Mouse (Mus musculus): ENCODE data around the gene Zfp513. TPM values are rescaled to one million over a fixed set of nuclear protein-coding genes. Genes with fewer than 3 reads are reported as not detected.

Gene Zfp513
- total and polyA plus RNA-seq, 3 experiments: 3.6 to 10.2 (median 7.4) TPM

DNA sequence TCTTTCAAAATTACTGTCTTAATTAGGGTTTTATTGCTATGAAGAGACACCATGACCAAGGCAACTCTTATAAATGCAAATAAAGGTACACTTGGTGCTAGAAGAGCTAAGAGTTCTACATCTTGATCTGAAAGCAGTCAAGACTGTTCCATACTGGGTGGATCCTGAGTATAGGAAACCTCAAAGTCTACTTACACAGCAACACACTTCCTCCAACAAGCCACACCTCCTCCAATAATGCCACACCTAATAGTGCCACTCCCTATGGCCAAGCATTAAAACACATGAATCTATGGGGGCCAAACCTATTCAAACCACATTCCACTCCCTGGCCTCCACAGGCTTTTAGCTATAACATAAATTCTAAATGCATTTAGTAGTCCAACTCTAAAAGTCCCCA is 39.6 kb downstream of the Zfp513 start:
- H3K79me2 ChIP-seq (replicated peaks; ENCODE audit: control insufficient read depth, extremely low read depth, insufficient read depth, poor library complexity, severe bottlenecking): peaks cover 6% of the 10 kb centered on the region; the same call in 1 of the 2 replicates
- no peak for DNase-seq (ENCODE audit: extremely low read depth)
- dilution Hi-C loops (cut with MboI; ENCODE audit: extremely low pct_ligation_motif_present, extremely low pct_unique_long_range_greater_than_20kb, low sequenced_read_pairs): no loop called here
- no peak overlapping the region for H3K4me3 ChIP-seq (replicated peaks in 1 of 3; ENCODE audit: low read depth in 2 of 3, low read length in 2 of 3, poor library complexity in 1 of 3)
- no peak overlapping the region for H3K27ac ChIP-seq (ENCODE audit: insufficient read depth, low read depth)
- no peaks in the 10 kb centered on the region for H3K4me1 ChIP-seq (ENCODE audit: control insufficient read depth in 1 of 2, insufficient read depth in 2 of 2)
- H3K9ac ChIP-seq (ENCODE audit: insufficient read depth, low read depth): no peak overlapping the region
- H3K36me3 ChIP-seq (replicated peaks in 1 of 2; ENCODE audit: control insufficient read depth in 1 of 2, insufficient read depth in 1 of 2, low read length in 1 of 2): peaks cover 71 to 96% of the 10 kb centered on the region in 2 experiments
- H3K27me3 ChIP-seq (replicated peaks): no peaks in the 10 kb centered on the region
- H3K4me2 ChIP-seq (ENCODE audit: insufficient read depth, low read depth, poor library complexity, severe bottlenecking): no peak overlapping the region
- H3K9me3 ChIP-seq (replicated peaks; ENCODE audit: low read length): no peaks in the 10 kb centered on the region
- no peak for TF ChIP-seq POLR2A (IDR thresholded peaks at IDR 0.05; ENCODE audit: low read depth, low read length)
- TF ChIP-seq TCF12 (IDR thresholded peaks at IDR 0.05; ENCODE audit: low read depth, low read length): no peak
- TF ChIP-seq CHD2 (IDR thresholded peaks at IDR 0.05; ENCODE audit: low read length): no peak
- TF ChIP-seq POLR2AphosphoS2 (IDR thresholded peaks at IDR 0.05; ENCODE audit: low read depth, low read length): no peak
- no peak for TF ChIP-seq GABPA (IDR thresholded peaks at IDR 0.05; ENCODE audit: insufficient replicate concordance, low read depth, low read length)
- TF ChIP-seq TBP (conservative IDR thresholded peaks at IDR 0.05; ENCODE audit: low read depth, low read length): no peak
- TF ChIP-seq MEF2A (IDR thresholded peaks at IDR 0.05; ENCODE audit: borderline replicate concordance, low read depth, low read length): no peak
- no peak for TF ChIP-seq MXI1 (IDR thresholded peaks at IDR 0.05; ENCODE audit: low read depth, low read length)
- TF ChIP-seq ZMIZ1 (IDR thresholded peaks at IDR 0.05; ENCODE audit: low read depth, low read length): no peak
- no peak for TF ChIP-seq SIN3A (IDR thresholded peaks at IDR 0.05; ENCODE audit: low read length)
- TF ChIP-seq CHD1 (IDR thresholded peaks at IDR 0.05; ENCODE audit: low read depth, low read length): no peak
- TF ChIP-seq RCOR1 (conservative IDR thresholded peaks at IDR 0.05; ENCODE audit: low read depth, low read length): no peak
- no peak for TF ChIP-seq MAZ (IDR thresholded peaks at IDR 0.05; ENCODE audit: low read depth, low read length)
- TF ChIP-seq NELFE (IDR thresholded peaks at IDR 0.05; ENCODE audit: low read depth, low read length): no peak
- no peak for TF ChIP-seq NRF1 (IDR thresholded peaks at IDR 0.05; ENCODE audit: low read depth, low read length)
- in situ Hi-C loops (cut with MboI; ENCODE audit: low pct_ligation_motif_present, low pct_unique_long_range_greater_than_20kb, low sequenced_read_pairs): no loop called here

DNA sequence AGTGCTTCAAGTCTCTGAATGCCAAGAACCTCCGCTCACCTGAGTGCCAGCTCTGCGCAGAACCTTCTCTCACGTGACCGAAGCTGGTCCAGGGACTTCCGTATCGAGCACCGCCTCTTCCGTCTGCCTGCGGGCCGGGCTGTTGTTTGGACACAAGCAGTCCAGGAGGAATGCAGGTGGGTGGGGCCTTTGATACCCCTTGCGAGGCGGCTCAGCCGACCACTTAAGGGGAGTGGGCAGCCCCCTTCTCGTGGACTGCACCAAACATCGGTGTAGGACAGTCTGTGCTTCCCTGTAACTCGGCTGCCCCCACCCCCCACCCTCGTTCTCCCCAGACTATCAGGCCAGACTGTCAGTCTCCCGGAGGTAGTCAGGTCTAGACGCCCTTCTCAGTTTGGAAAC is 48.0 kb downstream of the Zfp513 start, which contains the start of gene Mpv17:
Gene Mpv17 (minus strand): TSS at position 100 of the 402 bp plus-strand sequence.
- dilution Hi-C loops (cut with MboI; ENCODE audit: extremely low pct_ligation_motif_present, extremely low pct_unique_long_range_greater_than_20kb, low sequenced_read_pairs) (no loop called here), in situ Hi-C loops (cut with MboI; ENCODE audit: low pct_ligation_motif_present, low pct_unique_long_range_greater_than_20kb, low sequenced_read_pairs) (no loop called here)
- H3K4me3 ChIP-seq (replicated peaks in 1 of 3; ENCODE audit: low read depth in 2 of 3, low read length in 2 of 3, poor library complexity in 1 of 3): peak within 1 kb of the TSS; percentile 72 to 81 (median 73)
- peak within 1 kb of the TSS; percentile 65 for H3K4me2 ChIP-seq (ENCODE audit: insufficient read depth, low read depth, poor library complexity, severe bottlenecking)
- H3K27me3 ChIP-seq (replicated peaks): no peaks in the 10 kb centered on the region
- DNase-seq (ENCODE audit: extremely low read depth): peak; percentile 86
- H3K79me2 ChIP-seq (replicated peaks; ENCODE audit: control insufficient read depth, extremely low read depth, insufficient read depth, poor library complexity, severe bottlenecking): no peaks in the 10 kb centered on the region
- peak within 1 kb of the TSS; percentile 61 for H3K9ac ChIP-seq (ENCODE audit: insufficient read depth, low read depth)
- peak within 1 kb of the TSS; percentile 33; the same call in 1 of the 2 replicates for H3K27ac ChIP-seq (ENCODE audit: insufficient read depth, low read depth)
- H3K36me3 ChIP-seq (replicated peaks in 1 of 2; ENCODE audit: control insufficient read depth in 1 of 2, insufficient read depth in 1 of 2, low read length in 1 of 2): peaks cover 31 to 66% of the 10 kb centered on the region in 2 experiments
- H3K4me1 ChIP-seq (ENCODE audit: control insufficient read depth in 1 of 2, insufficient read depth in 2 of 2): peaks cover 3 to 24% of the 10 kb centered on the region in 2 experiments; a peak in 2 of 4 replicates
- no peaks in the 10 kb centered on the region for H3K9me3 ChIP-seq (replicated peaks; ENCODE audit: low read length)
- TF ChIP-seq MXI1 (IDR thresholded peaks at IDR 0.05; ENCODE audit: low read depth, low read length) (peak; percentile 59), MAX (IDR thresholded peaks at IDR 0.05; ENCODE audit: low read length) (peak; percentile 79; the same call in 1 of the 2 replicates), ELF1 (IDR thresholded peaks at IDR 0.05; ENCODE audit: low read depth, low read length) (peak; percentile 94), POLR2A (IDR thresholded peaks at IDR 0.05; ENCODE audit: low read depth, low read length) (peak; percentile 73), KAT2A (IDR thresholded peaks at IDR 0.05; ENCODE audit: insufficient replicate concordance, low read length) (no peak), HCFC1 (IDR thresholded peaks at IDR 0.05; ENCODE audit: low read depth, low read length) (peak; percentile 80), UBTF (IDR thresholded peaks at IDR 0.05; ENCODE audit: low read depth, low read length) (no peak), JUND (conservative IDR thresholded peaks at IDR 0.05; ENCODE audit: low read depth, low read length) (no peak), PAX5 (IDR thresholded peaks at IDR 0.05; ENCODE audit: low read length) (no peak), IRF4 (IDR thresholded peaks at IDR 0.05; ENCODE audit: low read depth, low read length) (no peak), ZNF384 (IDR thresholded peaks at IDR 0.05; ENCODE audit: low read depth, low read length) (no peak), SMC3 (IDR thresholded peaks at IDR 0.05; ENCODE audit: low read depth, low read length) (no peak), ZC3H11A (IDR thresholded peaks at IDR 0.05; ENCODE audit: low read depth, low read length) (no peak), TCF12 (IDR thresholded peaks at IDR 0.05; ENCODE audit: low read depth, low read length) (peak; percentile 60; the same call in 1 of the 2 replicates), USF1 (IDR thresholded peaks at IDR 0.05; ENCODE audit: low read depth, low read length) (peak; percentile 94), CHD2 (IDR thresholded peaks at IDR 0.05; ENCODE audit: low read length) (peak; percentile 36; the same call in 1 of the 2 replicates), NRF1 (IDR thresholded peaks at IDR 0.05; ENCODE audit: low read depth, low read length) (peak; percentile 83), NELFE (IDR thresholded peaks at IDR 0.05; ENCODE audit: low read depth, low read length) (peak; percentile 78), ZMIZ1 (IDR thresholded peaks at IDR 0.05; ENCODE audit: low read depth, low read length) (peak; percentile 66; the same call in 1 of the 2 replicates), EP300 (IDR thresholded peaks at IDR 0.05; ENCODE audit: low read length) (no peak), BHLHE40 (IDR thresholded peaks at IDR 0.05; ENCODE audit: low read depth, low read length) (peak; percentile 99), POLR2AphosphoS2 (IDR thresholded peaks at IDR 0.05; ENCODE audit: low read depth, low read length) (peak; percentile 97; the same call in 1 of the 2 replicates), RAD21 (IDR thresholded peaks at IDR 0.05; ENCODE audit: low read depth, low read length) (no peak), ZKSCAN1 (IDR thresholded peaks at IDR 0.05; ENCODE audit: borderline replicate concordance, low read depth, low read length) (no peak), E2F4 (IDR thresholded peaks at IDR 0.05; ENCODE audit: insufficient replicate concordance, low read depth, low read length) (no peak)

Measured in CH12.LX (cell line).